Mouse (Mus musculus) myocyte (in vitro differentiated cells): ENCODE results near the gene BC107364. TPM values are rescaled to one million over a fixed set of nuclear protein-coding genes. Genes with fewer than 3 reads are reported as not detected.
"Not testable (repeated sequence)": the region's sequence is repeated elsewhere in the genome, so short reads cannot be mapped to it uniquely, and the experiment has no call there.

Experiments
- H3K27me3 ChIP-seq: one replicate; pipeline ENCODE4 v1.6.1; 2011; ENCODE audit not compliant: control insufficient read depth, insufficient read depth, insufficient read length
- H3K36me3 ChIP-seq: one replicate; pipeline ENCODE4 v1.6.1; 2011; ENCODE audit not compliant: control insufficient read depth, insufficient read depth
- H3K4me2 ChIP-seq: one replicate; pipeline ENCODE4 v1.6.1; 2011; ENCODE audit warnings: low read depth, control low read depth
- H3K4me3 ChIP-seq: one replicate; pipeline ENCODE4 v1.5.1; 2011; ENCODE audit warnings: mild to moderate bottlenecking, control low read depth, moderate library complexity
- H3K79me2 ChIP-seq: one replicate; pipeline ENCODE4 v1.6.1; 2011; ENCODE audit not compliant: control insufficient read depth, insufficient read depth
- H3ac ChIP-seq: one replicate; pipeline ENCODE4 v1.6.1; 2011; ENCODE audit not compliant: control insufficient read depth, insufficient read length
- CEBPB ChIP-seq: IDR thresholded peaks from 2 replicates; pipeline ENCODE4 v1.6.1; 2011; ENCODE audit warnings: mild to moderate bottlenecking, moderate library complexity; ENCODE audit not compliant: poor library complexity, insufficient read depth, severe bottlenecking
- E2F4 ChIP-seq: IDR thresholded peaks from one replicate; pipeline ENCODE4 v1.6.1; 2011; ENCODE audit warnings: mild to moderate bottlenecking, control low read depth, moderate library complexity; ENCODE audit not compliant: insufficient read depth
- MAX ChIP-seq: IDR thresholded peaks from one replicate; pipeline ENCODE4 v1.6.1; 2011; ENCODE audit warnings: low read depth, mild to moderate bottlenecking, control low read depth
- MYOD1 ChIP-seq, 3 experiments: IDR thresholded peaks; one replicate each; pipeline ENCODE4 v1.6.1; 2011; ENCODE audit warnings: control low read depth in 2 of 3, low read depth in 2 of 3, mild to moderate bottlenecking in 2 of 3, moderate library complexity in 1 of 3; ENCODE audit not compliant: insufficient read length in 2 of 3, control insufficient read depth in 1 of 3
- MYOG ChIP-seq, 3 experiments: IDR thresholded peaks; one replicate each; pipeline ENCODE4 v1.6.1; 2011; ENCODE audit warnings: control low read depth in 2 of 3, low read depth in 2 of 3, mild to moderate bottlenecking in 2 of 3; ENCODE audit not compliant: insufficient read length in 2 of 3, control insufficient read depth in 1 of 3, insufficient read depth in 1 of 3
- POLR2A ChIP-seq: IDR thresholded peaks from one replicate; pipeline ENCODE4 v1.6.1; 2011; ENCODE audit warnings: low read depth, mild to moderate bottlenecking, control low read depth, moderate library complexity; ENCODE audit not compliant: insufficient read length
- POLR2AphosphoS2 ChIP-seq: IDR thresholded peaks from one replicate; pipeline ENCODE4 v1.6.1; 2011; ENCODE audit warnings: low read depth, control low read depth; ENCODE audit not compliant: insufficient read length
- REST ChIP-seq: IDR thresholded peaks from one replicate; pipeline ENCODE4 v1.6.1; 2011; ENCODE audit warnings: mild to moderate bottlenecking, control low read depth, moderate library complexity; ENCODE audit not compliant: insufficient read depth, insufficient read length
- SRF ChIP-seq: IDR thresholded peaks from one replicate; pipeline ENCODE4 v1.6.1; 2011; ENCODE audit warnings: low read depth; ENCODE audit not compliant: control insufficient read depth, insufficient read length
- TCF12 ChIP-seq: IDR thresholded peaks from one replicate; pipeline ENCODE4 v1.6.1; 2011; ENCODE audit warnings: mild to moderate bottlenecking, control low read depth; ENCODE audit not compliant: poor library complexity, insufficient read depth, severe bottlenecking
- TCF3 ChIP-seq: IDR thresholded peaks from one replicate; pipeline ENCODE4 v1.6.1; 2011; ENCODE audit warnings: low read depth, control low read depth; ENCODE audit not compliant: insufficient read length
- USF1 ChIP-seq: IDR thresholded peaks from one replicate; pipeline ENCODE4 v1.6.1; 2011; ENCODE audit warnings: low read depth, mild to moderate bottlenecking, control low read depth, moderate library complexity
- polyA plus RNA-seq: library from polyadenylated mRNA; unstranded; fragments of >200 nt; fragmentation: generic; extraction: Trizol; gene quantifications from one replicate; pipeline ENCODE4 v1.2.1, GENCODE M21; 2012; ENCODE audit warnings: missing spikeins

The BC107364 gene
- polyA plus RNA-seq, 1 experiment: not detected

- Histone ChIP-seq H3K4me3 (no peak overlapping the region), H3K27me3 (peaks cover 5% of the 10 kb centered on the region), H3K79me2 (no peaks in the 10 kb centered on the region), H3ac (no peak overlapping the region), H3K36me3 (no peaks in the 10 kb centered on the region), H3K4me2 (no peak overlapping the region)
- TF ChIP-seq MAX (no peak), TCF12 (no peak), SRF (no peak), REST (no peak), POLR2AphosphoS2 (no peak), CEBPB (no peak), MYOG (IDR thresholded peaks at IDR 0.05; ENCODE audit: control insufficient read depth in 1 of 3, insufficient read depth in 1 of 3, insufficient read length in 2 of 3, low read depth in 2 of 3) (no peak), TCF3 (no peak), POLR2A (no peak), USF1 (no peak), E2F4 (no peak), MYOD1 (IDR thresholded peaks at IDR 0.05; ENCODE audit: control insufficient read depth in 1 of 3, insufficient read length in 2 of 3, low read depth in 2 of 3) (no peak)
Measured at GRCm38 (mm10) chr3:96485361-96485760, 33.3 kb upstream of the BC107364 start.

- TF ChIP-seq POLR2AphosphoS2 (no peak), TCF3 (no peak), REST (no peak), E2F4 (no peak), MAX (no peak), USF1 (no peak), MYOG (IDR thresholded peaks at IDR 0.05; ENCODE audit: control insufficient read depth in 1 of 3, insufficient read depth in 1 of 3, insufficient read length in 2 of 3, low read depth in 2 of 3) (no peak), TCF12 (no peak)
- Histone ChIP-seq H3K27me3 (peaks cover 5% of the 10 kb centered on the region), H3ac (no peak overlapping the region), H3K4me2 (no peak overlapping the region), H3K4me3 (no peak overlapping the region), H3K79me2 (no peaks in the 10 kb centered on the region), H3K36me3 (no peaks in the 10 kb centered on the region)
Measured at GRCm38 (mm10) chr3:96484921-96485320, 32.8 kb upstream of the BC107364 start.

- Histone ChIP-seq H3K4me3 (no peak overlapping the region), H3K79me2 (no peaks in the 10 kb centered on the region), H3K27me3 (peaks cover 5% of the 10 kb centered on the region), H3ac (no peak overlapping the region), H3K4me2 (no peak overlapping the region), H3K36me3 (no peaks in the 10 kb centered on the region)
- TF ChIP-seq USF1 (no peak), REST (no peak), TCF3 (no peak)
Measured at GRCm38 (mm10) chr3:96483946-96484345, 31.8 kb upstream of the BC107364 start.

- H3K27me3 ChIP-seq, H3K4me2 ChIP-seq, H3K36me3 ChIP-seq, H3K79me2 ChIP-seq, H3K4me3 ChIP-seq, H3ac ChIP-seq: not testable (repeated sequence)
Measured at GRCm38 (mm10) chr3:96483044-96483443, 30.9 kb upstream of the BC107364 start.

GRCm38 (mm10) chr3:96482451-96482850 is 30.3 kb upstream of the BC107364 start:
- TF ChIP-seq E2F4 (no peak), POLR2AphosphoS2 (no peak), POLR2A (no peak), USF1 (no peak), CEBPB (no peak), TCF3 (no peak), MYOD1 (IDR thresholded peaks at IDR 0.05; ENCODE audit: control insufficient read depth in 1 of 3, insufficient read length in 2 of 3, low read depth in 2 of 3) (no peak), TCF12 (no peak), MAX (no peak)
- no peak overlapping the region for H3ac ChIP-seq
- no peaks in the 10 kb centered on the region for H3K79me2 ChIP-seq
- H3K27me3 ChIP-seq: peaks cover 5% of the 10 kb centered on the region
- H3K36me3 ChIP-seq: no peaks in the 10 kb centered on the region
- no peak overlapping the region for H3K4me3 ChIP-seq
- no peak overlapping the region for H3K4me2 ChIP-seq

GRCm38 (mm10) chr3:96481856-96482255 is 29.8 kb upstream of the BC107364 start:
- Histone ChIP-seq H3K36me3 (no peaks in the 10 kb centered on the region), H3K27me3 (peaks cover 5% of the 10 kb centered on the region), H3K4me2 (no peak overlapping the region), H3ac (no peak overlapping the region), H3K79me2 (no peaks in the 10 kb centered on the region), H3K4me3 (no peak overlapping the region)
- no peak for TF ChIP-seq POLR2AphosphoS2
